Mouse (Mus musculus): ENCODE results near the gene Kif13a. TPM values are rescaled to one million over a fixed set of nuclear protein-coding genes. Genes with fewer than 3 reads are reported as not detected.

Kif13a gene
- 10 to 100 TPM; 26.0 to 40.6 TPM for total RNA-seq (2021)
- polyA plus RNA-seq (2012; rRNA removed): 13.6 and 13.7 TPM in 2 replicates
- long read RNA-seq, partial matches to known transcripts: 3 of 6 reads
- long read RNA-seq, other reads (novel, unspliced or antisense): 2 of 6 reads

DNA sequence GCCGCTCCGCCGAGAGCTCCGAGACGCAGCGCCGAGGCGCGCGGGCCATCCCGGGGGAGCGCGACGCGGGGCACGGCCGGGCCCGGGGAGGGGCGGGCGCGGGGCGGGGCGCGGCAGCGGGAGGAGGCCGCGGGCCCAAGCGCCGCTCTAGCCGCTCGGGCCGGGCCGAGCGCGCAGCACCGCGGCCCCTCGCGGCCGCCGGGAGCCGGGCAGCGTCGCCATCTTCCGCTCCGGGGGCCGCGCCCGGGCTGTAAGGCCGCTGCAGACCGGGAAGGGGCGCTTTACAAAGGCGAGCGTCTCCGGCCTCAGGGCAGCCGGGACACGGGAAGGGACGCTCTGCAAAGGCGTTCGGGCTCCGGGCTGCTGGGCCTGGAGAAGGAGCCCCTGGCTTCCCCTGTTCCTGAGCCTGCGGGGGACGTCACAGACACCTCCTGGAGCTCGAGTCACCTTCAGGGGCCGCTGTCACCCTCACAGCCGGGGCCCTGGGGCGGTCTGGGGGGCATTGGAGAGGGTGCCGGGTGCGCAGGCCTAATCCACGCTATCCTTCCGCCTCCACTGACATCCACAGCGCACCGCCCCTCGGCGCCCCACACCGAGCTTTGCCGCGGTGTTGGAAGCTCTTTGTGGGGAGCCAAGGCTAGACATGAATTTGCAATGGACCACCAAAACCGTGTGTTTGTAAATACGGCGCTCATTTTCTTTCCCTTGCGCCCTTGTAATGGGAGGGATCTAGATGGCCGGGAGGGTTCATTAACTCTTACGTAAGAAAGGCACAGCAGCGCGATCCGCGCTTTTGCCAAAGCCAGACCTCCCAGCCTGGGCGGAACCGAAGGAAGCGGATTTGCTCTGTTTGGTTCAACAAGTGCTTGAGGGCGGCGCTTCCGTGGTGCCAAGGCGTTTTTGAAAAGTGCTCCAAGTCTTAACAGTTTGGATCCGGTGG lies at the start of gene Kif13a:
Gene Kif13a, minus strand, starts transcription at position 149 of the 940 bp plus-strand sequence.
- DNase-seq: peak; percentile 94

DNA sequence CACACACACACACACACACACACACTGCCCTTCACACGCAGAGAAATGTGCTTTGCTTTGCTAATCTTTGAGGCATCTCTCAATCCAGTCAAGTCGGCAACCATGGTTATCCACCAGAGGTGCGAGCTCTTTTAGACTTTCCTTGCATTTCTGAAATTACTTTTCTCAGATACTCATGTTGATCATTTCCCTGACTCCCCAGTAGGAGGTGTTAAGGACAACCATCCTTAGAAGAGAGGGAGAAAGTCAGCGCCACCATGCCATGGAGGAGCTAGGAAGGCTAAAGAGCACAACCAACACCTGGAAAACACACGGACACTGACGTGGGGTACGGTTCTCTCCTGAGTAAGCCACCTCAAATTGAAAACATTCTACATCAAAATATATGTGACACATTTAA lies 46.9 kb upstream of the Kif13a start:
- no peak for DNase-seq

DNA sequence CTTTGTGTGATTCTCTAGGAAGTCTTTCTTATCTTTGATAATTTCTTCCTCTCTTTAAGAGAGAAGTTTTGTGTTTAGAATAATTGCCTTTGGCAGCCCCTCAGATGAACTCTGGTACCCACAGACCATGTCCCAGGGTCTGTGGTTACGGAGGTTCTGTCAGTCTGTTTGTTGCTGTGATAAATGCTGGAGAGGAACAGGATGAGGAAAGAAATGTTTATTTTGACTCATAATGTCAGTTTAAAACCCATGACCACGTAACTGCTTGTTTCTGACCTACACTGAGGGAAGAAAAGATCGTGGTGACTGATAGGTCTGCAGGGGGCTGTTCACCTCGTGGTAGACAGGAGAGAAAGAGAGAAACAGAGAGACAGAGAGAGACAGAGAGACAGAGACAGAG lies 46.3 kb upstream of the Kif13a start:
- DNase-seq: no peak

DNA sequence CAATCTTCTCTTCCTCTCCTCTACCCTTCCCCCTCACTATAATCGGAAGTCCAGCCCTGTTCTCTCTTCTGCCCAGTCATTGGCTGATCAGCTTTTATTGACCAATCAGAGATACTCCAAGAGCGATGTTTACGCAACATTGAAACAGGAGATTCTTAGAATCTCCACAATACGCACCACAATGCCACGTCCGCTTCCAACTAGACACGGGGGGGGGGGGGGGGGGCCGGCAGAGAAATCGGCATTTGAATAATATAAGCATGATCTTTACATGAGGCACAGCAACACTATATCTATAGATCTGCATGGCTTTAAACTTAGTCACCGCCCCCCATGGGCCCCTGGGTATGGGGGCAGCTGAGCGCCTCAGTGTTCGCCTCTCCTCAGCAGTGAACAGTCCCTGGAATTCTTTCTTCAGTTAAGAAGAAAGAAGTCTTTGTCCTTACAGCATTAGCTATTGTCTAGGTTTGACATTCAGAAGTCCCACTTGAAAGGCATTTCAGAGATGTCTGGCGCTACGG lies 45.4 kb upstream of the Kif13a start:
- no peak for DNase-seq

DNA sequence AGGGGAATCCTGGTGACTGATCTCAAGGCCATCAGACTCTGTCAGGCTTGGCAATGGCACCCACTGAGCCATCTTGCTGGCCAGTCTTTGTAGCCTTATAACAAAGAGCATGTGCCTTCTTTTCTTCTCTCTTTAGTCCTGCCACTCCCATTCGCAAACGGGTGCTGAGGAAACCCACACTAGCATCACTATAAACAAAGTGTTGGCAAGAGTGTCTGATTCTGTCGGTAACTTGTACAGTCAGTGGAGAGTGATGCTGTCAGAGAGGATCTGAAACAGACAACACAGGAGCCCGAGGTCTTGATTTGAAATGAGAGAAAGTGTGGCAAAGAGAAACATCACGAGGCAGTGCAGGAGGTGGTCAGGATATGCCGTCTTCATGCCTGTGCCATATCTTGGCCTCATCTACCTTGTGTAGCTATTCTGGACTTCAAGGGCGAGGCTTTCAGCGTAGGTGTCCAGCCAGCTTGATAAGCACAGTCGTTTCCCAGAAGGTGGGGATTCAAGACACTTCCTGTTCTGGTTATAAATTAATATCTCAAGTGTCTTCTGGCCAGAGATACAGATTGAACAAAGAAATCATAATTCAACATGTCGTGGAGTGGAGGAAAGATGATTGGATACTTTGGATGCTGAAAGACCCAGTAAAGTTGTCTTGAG lies 40.7 kb upstream of the Kif13a start:
- no peak for DNase-seq

DNA sequence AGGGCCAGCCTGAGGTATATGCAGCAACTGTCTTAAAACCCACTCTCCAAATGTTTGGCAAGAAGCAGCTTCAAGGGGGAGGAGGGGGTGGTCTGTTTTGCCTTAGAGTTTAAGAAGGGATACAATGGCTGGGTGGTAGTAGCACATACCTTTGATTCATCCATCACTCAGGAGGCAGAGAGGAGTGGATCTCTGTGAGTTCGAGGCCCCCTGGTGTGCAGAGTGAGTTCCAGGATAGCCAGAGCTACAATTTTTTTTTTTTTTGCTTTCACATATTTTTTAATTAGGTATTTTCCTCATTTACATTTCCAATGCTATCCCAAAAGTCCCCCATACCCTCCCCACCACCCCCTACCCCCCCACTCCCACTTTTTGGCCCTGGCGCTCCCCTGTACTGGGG lies 39.0 kb upstream of the Kif13a start:
- no peak for DNase-seq

DNA sequence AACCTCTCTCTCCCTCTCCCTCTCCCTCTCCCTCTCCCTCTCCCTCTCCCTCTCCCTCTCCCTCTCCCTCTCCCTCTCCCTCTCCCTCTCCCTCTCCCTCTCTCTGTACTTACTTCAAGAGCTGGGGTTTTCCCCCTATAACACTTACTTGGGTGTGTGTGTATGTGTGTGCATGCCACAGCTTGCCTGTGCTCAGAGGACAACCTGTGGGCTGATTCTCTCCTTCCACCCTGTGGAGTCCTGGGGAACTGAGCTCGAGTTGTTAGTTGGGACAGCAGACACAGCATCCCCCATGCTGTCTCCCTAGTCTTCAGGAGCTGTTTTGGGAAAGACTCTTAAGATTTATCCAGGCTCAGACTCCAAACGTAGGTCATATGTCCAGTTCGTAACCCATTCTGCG lies 37.6 kb upstream of the Kif13a start:
- no peak for DNase-seq

DNA sequence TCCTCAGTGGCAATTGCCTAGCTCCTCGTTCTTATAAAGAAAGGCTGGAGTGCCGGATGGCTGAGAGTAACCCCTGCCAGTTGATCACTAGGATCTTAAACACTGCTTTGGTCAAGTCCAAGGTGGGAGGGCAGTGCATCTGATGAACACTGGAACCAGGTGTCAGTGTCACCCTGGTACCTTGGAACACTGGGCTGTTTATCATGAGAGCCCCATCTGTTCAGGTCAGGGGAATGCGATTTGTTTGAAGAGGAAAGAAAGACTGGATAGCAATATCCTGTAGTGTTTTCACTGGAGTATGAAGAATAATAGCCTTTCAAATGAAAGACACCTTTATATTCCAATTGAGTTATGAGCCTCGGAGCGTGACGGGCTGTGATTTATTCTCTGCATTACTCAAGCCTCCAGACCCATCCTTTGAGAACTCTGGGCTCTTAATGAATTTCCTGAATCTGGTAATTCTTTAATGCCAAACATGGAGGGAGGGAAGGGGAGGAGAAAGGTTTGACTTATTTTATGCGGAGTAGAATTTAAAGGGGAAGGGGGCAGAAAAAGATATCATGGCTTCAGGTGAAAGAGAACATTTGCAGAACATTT lies 31.3 kb upstream of the Kif13a start:
- no peak for DNase-seq

DNA sequence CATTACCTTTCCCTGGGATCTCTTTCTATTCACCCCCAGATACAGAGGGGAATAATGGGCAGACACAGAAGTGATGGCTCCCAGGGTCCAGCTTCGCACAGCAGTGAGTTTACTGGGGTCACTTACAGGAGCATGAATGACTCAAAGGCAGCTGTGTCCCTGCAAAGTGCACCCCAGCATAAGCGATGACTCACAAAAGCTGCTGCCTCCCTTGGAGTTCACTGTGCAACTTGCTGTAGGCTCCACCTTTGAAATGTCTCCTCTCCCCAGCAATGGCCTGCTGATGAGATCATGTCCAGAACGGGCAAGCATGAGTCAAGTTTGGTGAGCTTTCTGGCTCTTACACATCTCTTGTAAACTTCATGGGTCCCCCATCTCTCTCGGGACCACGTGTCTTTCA lies 29.5 kb upstream of the Kif13a start:
- DNase-seq: peak; percentile 61

DNA sequence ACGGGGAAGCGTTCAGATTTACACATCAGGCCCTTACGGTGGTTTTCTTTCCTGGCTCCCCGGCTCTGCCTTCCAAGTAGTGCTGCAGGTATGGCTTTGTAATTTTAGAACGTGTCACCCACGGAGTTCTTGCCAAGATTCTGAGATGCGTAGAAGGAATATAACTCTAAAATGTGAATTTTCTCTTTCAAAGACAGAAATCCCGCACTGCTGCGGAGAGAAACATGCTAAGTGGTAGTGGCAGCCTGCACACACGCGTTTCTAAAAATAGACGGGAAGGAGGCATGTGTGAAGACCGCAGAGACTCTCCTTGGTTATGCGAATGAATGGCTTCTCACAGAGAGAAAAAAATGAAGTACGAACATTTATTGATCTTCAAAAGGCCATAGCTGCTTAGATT lies 21.5 kb upstream of the Kif13a start:
- DNase-seq: no peak

DNA sequence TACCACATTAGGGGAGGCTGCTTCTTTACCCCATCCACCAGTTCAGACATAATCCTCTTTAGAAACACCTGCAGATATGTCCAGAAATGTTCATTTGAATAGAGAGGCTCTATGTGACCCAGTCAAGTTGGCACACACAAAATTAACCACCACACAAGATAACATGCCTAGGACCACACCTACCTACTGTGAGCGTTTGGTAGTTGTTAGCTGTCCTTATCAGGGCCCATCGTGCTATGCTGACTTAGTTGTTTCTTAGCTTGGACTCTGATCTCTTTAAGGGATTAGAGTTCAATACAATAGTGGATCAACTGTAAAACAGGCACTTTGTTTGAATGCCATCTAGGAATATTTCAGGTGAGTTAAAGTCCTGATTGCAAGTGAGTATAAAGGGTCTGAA lies 20.1 kb upstream of the Kif13a start:
- no peak for DNase-seq

DNA sequence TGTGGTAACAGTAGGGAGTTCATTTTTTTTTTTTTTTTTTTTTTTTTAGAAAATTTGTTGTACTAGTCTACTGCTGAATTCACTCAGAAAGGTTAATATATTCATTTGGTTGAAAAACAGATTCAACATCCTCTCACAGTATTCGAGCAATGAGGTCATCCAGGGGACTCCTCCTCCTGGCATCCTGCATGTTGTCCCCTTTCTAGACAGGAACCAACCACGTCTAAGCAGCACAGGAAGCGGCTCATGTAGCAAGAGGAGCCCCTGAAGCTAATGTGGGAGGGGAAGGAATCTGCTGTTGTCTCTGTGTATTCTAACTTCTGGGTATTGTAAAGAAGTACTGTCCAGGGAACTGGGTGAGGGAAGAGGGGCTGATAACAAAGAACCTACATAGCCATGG lies 18.4 kb upstream of the Kif13a start:
- DNase-seq: no peak

DNA sequence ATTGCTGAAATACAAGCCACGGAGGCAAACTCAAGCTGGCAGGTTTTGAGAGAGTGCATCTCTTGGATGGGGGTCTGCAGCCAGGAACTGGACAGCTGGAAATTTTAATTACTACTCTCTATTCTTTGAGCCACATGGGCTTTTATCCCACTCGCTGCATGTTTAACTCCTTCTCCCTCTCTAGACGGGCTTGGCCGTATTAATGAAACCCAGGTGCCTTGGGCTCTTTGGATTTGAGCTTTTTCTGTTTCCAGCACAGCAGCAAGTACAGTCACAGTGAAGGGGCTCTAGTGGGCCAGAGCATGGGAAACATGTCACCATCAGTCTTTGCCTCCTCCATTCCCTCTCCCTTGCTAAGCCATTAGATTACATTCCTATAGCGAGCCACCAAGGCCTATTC lies 16.4 kb upstream of the Kif13a start:
- DNase-seq: no peak

DNA sequence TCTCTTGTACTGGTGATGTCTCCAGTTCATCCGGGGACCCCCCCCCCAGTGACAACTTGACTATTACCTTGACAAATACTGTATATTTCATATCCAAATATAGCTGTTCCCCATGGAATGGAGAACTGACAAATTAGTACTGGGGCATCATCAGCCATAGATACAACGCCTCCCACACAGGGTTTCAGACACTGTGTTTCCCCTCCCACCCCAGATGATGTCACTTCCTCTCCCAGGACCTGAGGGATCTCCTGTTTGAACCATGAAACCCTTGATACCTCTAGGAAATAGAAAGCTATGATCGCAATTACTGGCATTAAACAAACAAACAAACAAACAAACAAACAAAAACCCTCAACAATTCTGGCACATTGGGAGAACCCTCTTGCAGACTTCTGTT lies 15.6 kb upstream of the Kif13a start:
- DNase-seq: no peak

DNA sequence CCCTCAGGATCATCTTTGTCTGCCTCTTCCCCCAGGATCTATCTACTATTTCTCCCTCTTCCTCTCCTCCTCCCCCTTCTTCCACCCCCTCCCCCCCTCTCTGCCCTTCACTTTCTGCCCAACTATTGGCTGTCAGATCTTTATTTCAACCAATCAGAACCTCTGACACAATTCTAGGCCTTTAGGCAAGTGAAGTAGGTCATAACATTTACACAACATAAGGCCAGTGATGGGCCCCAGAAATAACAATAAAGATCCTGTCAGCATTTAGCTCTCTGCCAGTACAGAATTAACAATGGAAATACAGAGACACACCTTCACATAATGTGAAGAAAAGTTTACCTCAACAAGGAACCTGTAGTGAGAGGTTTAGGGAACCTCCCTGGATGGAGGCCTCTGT lies 13.6 kb upstream of the Kif13a start:
- DNase-seq: no peak

DNA sequence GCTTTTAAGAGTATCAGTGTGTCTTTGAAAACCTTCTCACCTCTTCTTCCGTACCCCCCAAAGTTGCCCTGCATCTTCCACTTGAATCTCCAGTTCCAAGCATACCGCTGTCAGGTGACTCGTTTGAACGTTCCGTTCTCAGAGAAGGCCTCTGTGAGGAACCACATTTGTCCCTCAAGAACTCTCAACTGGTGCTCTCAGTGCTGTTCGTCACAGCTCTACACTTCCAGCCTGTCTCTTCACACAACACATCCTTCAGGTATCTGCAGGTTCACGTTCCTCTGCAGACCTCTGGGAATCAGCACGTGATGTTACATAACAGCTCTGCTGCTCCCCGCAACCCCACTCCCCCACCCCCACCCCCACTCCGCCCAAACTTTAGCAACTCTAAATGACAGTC lies 4.4 kb upstream of the Kif13a start:
- DNase-seq: no peak

DNA sequence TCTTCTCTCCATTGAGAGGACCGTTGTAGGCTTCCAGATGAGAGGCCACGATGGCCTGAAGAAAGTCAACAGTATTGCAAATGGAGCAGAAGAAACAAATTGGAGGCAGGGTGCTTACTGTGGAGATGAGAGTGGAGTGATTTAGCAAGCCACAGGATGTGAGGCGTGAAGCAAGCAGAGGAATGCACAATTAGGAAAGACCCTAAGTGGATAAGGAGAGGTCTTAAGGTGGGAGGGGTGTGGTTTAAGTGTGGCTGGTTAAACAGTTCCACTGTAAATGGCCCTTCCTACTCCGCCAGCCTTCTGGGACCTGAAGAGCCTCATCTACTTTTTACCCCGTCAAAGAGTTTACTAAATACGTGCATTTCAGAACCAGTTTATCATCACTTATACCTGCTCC lies 3.2 kb upstream of the Kif13a start:
- no peak for DNase-seq

DNA sequence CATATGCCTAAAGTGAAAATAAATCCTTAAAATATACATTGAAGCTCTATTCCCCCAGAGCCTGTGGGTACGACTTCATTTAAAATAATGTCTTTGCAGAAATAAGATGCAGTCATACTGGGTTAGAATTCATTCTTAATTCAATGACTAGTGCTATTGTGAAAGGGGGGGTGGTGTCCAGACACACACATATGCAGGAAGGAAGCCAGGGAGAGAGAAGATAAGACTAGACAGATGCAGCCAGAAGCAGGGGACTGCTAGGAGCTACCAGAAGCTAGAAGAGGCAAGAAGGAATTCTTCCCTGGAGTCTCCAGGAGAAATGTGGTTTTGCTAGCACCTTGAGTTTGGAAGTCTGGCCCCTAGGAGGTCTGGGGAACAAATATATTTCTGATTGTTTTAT lies 2.4 kb upstream of the Kif13a start:
- no peak for DNase-seq

DNA sequence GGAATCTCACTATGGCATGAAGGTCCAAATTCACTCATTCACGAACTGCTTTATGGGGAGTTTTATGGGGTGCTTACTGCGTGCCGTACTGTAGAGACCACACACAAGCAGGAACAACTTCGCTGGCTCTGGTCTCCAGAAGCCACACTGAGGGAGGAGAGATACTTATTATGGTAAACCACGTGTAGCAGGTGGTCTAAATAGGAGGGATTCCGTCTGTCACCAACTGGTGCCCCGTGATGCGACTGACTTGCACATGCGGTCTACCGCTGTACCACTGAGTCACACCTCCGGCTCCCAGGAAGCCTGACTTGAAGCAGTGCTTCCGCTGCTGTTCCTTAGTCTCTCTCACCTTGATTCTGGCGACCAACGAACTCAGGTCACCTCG lies 986 bp upstream of the Kif13a start:
- DNase-seq: no peak

DNA sequence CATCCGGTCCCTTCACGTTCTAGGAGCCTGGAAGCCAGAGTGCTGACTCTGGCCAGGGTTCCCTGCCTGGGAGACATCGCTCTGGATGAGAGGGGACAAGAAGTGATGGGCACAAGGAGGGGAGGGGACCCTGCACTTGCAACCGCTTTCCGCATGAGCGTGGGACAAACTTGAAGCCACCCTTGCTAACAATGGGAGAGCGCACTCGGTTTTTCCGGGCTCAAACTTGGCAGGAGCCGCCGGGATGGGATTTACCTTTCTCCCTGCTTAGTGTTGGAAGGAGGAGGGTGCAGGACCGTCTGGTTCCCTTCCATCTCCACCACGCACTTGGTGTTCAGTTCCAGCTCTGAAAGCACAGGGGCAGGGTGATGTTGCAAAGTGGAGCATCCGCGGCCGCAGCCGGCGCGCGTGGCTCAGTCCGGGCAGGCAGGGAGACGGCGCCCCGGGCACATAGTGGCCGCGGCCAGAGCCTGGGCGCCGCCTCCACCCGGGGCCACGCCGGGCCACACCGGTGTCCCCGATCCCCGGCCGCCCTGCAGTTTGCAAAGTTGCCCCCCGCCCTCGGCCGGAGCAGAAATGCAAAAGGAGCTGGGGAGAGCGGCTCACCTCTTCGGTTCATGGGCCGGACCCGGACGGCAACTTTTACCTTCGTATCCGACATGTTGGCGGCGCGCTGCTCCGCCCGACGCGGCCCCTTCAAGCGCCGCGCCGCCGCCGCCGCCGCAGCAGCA lies 541 bp downstream of the Kif13a start:
- DNase-seq: peak; percentile 82

DNA sequence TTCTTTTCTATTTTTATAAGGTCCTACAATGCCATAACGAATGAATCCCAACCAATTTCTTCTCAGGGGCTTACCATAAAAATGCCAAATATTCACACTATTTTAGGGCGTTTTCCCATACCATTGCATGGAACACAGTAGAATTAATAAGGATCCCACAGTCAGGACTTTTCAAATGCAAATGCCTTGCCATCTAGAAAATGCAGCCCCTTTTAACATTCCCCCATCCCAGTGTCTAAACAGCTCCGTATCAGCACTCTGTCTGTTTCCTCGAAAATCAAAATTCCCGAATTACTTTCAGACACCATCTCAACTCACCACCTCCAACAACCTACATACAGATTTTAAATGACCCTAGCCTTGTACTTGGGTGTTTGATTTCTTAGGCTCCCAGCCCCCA lies 1.3 kb downstream of the Kif13a start:
- DNase-seq: no peak

DNA sequence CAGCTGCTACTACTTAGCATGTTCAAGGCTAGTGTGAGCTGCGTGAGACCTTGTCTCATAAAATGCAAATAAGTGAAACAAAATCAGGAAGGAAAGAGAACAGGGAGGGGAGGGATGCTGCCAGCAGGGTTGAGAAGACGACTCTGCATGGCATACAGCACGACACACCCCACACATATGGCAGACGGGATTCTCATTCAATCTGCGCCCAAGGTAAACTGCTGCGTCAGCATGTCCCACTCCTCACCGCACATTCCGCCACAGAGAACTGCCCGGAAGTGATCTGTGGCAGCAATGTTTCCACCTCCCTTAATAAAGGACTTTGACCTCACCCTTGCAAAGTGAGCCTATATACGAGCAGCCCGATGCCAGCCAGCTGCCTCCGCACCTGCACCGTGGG lies 4.0 kb downstream of the Kif13a start:
- no peak for DNase-seq

All from adrenal gland, adult 2 months (tissue).